Mouse (Mus musculus): ENCODE measurements at regions not wholly inside any gene's neighbourhood (a gene's known extent, or its start where the extent isn't known, plus 50 kb on each side); places are given as distances from the start of the nearest gene placed in this dataset.

DNA sequence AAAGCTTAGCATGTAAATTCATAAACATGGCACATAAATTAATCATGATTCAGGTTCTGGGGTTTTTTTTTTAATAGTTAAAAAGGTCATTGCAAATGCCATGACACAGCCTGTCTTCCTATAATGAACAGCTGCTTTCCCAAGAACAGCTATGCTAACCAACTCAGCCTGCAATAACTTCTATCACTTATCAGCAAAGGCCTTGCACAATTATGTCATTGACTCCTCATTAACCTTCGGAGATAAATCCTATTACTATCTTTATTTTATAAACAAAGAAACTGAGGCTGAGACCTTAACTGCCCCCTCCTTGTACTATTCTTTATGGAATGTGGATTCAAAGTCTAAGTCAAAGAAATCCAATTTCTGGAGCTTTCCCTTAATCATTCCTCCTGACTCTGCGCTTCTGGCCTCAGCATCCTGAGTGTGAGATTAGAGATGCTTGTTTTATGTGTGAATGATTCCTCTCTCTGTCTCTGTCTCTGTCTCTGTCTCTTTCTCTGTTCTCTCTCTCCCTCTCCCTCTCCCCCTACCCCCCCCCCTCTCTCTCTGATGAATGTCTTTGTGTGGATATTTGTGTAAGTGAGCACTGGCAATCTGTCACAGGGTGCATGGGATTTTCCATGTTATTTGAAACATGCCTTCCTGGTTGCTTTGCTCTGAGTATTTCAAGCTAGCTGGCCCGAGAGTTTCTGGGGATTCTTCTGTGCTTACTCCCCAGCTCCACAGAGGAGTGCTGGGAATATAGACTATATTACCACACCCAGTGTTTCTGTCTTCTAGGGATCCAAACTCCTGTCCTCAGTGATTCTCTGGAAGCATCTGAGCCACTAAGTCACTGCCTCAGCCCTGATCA, 243.1 kb upstream of the Il12b start:
- no peak for DNase-seq (ENCODE audit: low spot score in 2 of 2)

DNA sequence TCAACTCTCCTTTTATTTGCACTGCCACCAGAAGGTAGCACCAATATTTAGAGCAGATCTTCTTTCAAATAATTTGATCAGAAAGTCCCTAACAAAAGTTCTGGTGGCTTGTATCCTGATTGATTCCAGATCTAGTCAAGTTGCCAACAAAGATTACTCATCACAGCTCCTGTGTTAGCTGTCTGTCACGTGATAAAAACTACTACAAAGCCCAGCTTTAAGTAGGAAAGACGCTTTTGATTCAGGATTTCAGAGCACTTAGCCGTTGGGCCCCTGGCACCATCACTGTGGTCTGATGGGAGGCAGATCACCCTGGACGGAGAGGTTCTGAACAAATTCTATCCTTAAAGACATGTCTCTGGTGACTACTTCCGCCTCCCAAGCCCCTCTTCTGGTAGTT, 241.6 kb upstream of the Il12b start:
- DNase-seq (ENCODE audit: low spot score in 2 of 2), result no peak

DNA sequence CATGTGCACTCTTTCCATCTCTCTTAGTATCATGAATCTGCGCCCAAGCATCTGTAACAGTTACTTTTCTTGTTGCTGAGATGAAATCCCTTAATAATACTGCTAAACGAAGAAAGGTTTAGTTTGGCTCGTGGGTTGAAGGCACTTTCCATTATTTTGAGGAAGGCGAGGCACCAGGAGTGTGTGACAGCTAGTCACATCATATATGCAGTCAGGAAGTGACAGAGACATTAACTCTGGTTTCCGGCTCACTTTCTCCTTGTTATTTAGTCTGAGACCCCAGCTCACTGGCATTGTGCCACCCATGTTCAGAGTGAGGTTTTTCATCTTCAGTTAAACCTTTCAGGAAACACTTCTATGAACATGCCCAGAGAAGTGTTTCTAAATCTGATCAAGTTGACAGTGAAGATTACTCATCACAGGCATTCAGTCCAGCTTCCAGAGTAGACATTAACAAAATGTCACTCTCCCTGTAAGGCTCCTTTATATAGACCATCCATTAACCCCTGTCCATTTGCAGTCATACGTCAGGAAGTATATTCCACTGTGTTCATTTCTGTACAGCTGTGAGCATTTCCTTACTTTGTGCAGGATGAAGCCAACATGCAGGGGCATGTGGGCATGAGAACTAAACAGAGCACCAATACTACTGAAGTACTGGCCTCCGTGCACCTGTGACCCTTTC, 238.0 kb upstream of the Il12b start:
- no peak for DNase-seq (ENCODE audit: low spot score in 2 of 2)

DNA sequence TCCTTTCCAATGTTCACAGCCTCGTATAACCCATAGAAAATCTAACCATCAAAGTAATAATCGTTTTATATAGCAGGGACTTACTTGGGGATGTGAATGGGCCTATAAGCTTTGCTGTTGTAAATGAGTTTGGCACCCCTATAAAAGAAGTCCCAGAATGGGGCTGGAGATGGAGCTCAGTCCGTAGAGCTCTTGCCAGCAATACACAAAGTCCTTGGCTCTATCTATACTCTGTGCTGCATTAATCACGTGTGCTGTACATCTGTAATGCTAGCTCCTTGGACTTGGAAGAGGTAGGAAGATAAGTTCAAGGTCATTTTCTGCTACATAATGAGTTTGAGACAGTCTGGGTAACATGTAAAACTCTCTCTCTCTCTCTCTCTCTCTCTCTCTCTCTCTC, 236.8 kb upstream of the Il12b start:
- DNase-seq (ENCODE audit: low spot score in 2 of 2), result no peak

DNA sequence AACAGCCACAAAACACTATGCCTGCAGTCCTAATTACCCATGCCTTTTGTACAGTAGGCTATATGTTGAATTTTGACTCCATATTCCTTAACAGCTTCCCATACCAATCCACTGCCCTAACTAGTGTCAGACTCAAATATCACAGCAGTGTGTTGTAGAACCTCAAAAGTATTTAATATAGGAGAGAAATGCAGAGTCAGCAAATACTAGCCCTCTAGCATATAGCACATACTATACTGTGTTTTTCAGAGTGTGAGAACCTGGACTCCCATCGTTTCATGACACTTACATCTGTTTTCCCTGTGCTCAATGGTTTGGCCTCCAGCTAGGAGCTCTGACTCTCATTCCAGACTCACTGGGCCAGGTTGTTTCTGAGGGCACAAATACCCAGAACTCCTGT, 236.1 kb upstream of the Il12b start:
- DNase-seq (ENCODE audit: low spot score in 2 of 2), result no peak

DNA sequence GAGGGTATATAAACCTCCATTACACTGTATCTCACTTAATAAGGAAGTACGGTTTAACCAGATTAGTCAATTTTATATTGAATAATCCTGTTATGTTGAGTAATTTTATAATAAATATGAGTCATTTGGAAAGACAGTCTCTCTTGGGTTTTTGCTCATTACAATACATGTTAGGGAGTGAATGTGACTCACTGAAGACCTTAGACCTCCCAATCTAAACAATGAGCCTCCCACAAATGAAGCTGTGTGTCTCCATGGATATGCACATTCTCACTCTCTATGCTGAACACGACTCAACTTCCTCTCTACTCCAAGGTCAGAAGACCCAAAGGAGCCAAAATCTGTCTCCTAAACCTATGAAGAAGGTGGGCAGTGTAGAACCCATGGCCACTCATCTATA, 235.7 kb upstream of the Il12b start:
- DNase-seq (ENCODE audit: low spot score in 2 of 2), result no peak

DNA sequence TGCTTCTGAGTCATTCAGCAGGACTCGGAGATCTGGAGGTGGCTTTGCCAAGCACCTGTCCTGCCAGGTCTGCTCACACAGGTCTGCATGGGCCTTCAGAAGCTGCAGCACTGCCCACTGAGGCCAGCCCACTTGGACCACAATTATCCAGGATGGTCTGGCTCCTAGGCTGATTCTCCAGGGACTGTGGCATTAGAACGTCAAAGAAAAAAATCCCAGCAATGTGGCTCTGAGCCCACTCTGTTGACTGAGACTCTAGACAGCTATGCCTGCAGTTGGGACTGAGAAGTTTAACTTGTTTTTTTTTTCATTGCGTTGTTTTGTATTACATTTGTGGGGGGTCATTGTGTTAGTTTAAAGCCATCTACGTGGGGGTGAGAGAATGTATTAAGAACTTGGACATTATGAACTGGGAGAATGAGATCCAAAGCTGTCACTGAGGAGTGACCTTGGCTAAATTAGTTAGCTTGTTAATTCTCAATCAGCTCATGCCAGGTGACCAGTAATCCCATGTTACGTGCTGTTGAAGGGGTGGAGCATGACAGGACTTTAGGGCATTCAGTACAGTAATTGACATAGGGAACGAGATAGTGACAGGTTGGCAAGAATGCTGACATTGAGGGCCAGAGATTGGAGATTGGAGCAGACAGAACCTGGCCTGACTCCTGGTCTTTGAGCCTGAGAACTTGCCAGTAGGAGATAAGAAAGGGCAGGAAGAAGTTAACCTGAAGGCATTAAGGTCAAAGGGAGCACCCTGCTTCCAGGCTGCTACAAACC, 232.0 kb upstream of the Il12b start:
- DNase-seq (ENCODE audit: low spot score in 2 of 2), result no peak

DNA sequence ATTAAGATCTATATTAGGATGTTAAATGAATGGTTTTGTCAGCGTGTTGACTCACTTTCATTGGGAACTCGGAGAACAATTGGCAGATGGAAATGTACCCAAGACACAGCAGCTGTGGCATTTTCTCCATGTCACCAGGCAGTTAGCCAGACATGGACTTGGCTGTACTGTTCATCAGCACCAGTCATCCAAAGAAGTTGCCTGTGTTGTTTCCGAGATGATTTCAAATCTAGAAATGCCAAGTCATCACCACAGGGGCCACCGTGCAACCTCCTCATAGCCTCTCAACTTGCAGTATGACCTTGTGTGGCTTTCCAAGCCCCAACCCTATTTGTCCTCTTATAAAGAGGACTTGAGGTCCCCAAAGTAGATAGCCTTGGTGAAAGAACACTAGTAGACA, 227.4 kb upstream of the Il12b start:
- DNase-seq (ENCODE audit: low spot score in 2 of 2), result no peak

DNA sequence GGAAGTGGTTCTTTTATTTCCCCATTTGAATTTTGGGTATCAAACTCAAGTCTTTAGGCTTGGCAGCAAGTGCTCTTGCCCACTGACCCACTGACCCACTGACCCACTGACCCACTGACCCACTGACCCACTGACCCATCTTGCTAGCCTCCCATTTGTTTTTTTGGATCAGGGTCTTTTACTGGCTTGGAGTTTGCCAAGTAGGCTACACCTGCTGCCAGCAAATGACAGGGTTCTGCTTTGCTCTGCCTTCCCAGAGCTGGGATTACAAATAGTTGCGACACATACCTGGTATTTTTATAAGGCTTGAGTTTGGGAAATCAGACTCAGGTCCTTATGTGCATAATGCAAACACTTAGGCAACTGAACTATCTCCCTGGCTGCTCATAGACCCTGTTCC, 226.7 kb upstream of the Il12b start:
- DNase-seq (ENCODE audit: low spot score in 2 of 2), result no peak

DNA sequence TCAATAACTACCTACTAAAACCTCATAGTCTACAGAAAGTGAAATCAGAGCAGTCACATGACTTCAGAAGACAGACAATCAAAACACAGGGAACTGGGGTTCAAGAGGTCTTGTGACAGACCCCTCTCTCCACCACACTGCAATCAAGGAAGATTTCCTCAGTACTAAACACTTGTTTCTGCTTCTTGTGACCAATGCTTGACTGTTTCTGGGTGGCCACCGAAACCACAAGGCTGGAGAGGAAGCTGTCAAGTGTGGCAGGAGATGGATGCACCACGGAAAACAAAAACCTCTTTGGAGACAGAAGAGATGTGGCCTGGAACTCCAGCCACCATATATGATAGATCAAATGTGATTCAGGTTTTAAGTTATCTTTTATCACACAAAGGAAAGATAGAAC, 225.3 kb upstream of the Il12b start:
- DNase-seq (ENCODE audit: low spot score in 2 of 2), result no peak

DNA sequence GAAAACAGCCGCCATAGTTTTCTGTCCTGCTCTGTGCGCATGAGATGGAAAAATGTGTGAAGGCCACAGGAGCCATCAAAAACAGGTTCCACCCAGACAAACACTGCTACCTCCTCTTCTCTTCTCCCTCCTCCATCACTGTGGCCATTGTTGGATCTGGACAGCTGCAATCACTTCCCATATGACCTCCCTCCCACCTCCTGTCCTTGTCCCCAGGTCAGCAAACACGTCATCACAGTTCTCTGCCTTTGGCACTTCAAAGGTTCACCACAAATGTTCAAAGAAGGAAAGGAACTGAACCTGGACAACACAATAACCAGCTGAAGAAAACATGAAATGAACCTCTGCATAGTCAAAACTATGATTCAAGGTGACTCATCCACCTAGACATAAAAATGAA, 220.2 kb upstream of the Il12b start:
- DNase-seq (ENCODE audit: low spot score in 2 of 2), result no peak

DNA sequence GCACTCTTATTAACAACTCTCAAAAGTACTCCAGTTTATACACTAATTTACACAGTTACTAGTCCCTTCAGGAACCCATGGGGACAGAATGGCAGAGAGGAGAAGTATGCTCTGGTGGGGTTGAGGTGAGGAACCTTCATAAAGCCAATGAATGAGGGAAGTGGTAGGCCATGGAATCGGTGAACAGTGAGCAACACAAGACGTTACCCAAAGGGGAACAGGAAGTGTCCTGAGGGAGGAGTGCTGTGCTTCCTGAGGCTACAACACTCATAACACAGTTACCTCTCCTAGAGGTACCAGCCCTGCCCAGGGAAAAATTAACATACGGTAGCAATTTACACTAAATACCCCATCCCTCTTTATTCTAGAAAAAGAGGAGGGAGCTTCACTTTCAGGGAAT, 216.0 kb upstream of the Il12b start:
- no peak for DNase-seq (ENCODE audit: low spot score in 2 of 2)

DNA sequence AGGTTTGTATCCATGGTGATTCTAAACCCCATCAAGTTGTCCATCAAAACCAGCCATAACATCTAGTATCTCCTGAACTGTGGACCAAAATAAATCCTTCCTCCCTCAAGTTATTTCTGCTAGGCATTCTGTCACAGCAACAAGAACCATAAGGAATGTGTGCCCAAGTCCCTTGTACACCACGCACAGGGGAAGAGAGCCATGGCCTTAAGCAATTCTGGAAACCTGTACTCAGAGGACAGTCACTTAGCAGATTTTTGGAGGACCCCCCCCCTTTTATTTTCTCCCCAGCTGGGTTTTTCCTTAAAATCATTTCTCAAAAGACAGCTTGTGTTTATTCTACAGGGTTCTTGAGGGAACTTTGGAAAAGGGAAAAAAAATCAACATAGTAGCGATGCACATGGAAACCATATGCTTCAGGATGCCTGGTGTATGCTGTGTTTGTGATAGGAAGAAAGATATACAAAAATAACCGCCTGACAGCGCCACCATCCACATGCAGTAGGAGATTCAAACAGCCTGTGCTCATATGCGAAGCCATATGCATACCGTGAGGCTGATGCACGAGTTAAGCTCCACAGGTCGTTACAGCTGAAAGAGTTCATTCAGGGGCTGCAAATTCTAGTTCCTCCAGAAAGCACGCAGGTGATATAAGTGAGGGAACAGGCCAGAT, 214.5 kb upstream of the Il12b start:
- DNase-seq (ENCODE audit: low spot score in 2 of 2), result peak in 1 of 2 experiments; percentile 10

DNA sequence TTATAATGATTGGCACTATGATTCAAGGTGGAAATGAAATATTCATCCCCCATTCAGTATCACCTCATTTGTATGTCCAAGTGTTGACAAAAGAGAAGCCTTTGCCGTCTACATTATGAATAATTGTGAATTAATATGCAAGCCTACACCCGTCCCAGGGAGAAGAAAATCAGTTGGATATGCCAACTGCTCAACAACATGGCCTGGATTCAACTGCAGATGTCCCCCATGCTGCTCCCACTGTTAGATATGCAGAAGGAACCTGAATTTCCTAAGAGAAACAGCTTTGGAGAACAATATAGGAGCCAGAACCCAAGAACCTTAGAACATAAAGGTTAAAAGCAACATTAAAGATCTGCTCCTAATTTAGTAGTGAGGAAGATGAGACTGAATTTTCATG, 211.7 kb upstream of the Il12b start:
- no peak for DNase-seq (ENCODE audit: low spot score in 2 of 2)

DNA sequence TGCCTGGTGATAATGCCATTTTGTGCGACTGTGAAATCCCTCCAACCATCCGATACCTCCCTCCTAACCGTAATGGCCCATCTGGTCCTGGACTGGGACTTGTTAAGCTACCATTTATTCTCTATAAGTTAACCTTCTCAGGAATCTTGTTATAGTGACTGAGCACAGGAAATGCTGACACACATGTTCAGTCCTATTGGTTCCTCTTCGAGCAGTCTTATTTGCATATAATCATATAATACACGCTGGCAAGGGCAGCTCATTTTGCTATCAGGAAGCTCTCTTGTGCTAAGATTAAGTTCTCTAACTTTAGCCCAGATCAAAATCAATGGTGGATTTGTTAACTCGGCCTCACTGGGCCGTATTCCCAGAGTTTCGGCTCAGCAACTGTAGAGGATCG, 206.1 kb upstream of the Il12b start:
- no peak for DNase-seq (ENCODE audit: low spot score in 2 of 2)

DNA sequence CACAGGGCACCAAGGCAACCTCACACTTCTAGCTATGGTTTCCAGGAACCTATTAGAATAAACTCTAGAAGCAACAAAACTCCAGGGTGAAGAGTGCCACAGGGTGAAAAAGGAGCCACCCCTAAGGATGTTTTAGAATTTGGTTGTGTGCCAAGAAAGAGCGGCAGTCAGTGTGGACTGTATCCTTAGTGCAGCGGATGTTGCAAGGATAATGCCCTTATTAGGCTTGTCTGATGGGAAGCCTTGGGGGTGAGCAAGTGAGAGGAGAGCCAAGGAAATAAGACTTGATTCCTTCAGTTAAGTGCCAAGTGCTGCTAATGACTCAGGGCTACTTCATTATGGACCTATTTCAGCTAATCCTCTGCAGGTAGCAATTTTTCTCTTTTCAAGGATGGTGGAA, 197.1 kb upstream of the Il12b start:
- no peak for DNase-seq (ENCODE audit: low spot score in 2 of 2)

DNA sequence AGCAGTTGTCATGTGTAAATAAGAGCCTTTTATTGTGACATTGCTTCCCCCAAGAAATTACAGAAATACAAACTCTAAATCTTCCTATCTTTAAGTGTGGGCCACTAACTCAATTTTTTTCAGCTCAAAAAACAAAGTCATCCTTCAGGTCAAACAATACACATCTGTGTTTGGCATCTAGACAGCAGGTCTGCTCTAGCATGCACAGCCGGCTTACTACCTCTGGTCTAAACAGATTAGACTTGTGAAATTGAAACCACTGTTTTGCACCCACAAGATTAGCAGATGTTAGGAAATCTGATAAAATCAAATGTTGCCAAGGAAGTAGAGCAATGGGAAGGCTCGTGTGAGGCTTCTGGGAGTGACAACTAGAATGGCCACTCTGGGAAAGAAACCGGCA, 195.5 kb upstream of the Il12b start:
- DNase-seq (ENCODE audit: low spot score in 2 of 2), result no peak

DNA sequence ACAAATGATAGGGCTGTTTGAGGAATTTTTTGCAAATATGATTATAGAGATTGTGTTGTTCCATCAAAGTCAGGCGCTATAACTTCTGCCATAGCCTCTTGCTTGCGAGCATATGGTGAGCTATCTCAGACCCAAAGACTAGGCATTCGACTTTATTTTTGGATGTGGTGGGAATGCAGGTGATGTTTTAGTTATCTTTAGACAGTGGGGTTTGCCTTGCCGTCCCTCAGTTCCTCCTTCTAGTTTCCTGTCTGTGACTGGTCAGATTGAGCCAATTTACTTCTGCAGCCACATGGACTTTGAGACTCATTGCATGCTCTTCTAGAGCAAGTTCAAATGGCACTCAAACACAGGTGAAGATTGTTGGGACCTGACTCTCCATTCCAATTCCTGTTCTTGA, 193.0 kb upstream of the Il12b start:
- no peak for DNase-seq (ENCODE audit: low spot score in 2 of 2)

DNA sequence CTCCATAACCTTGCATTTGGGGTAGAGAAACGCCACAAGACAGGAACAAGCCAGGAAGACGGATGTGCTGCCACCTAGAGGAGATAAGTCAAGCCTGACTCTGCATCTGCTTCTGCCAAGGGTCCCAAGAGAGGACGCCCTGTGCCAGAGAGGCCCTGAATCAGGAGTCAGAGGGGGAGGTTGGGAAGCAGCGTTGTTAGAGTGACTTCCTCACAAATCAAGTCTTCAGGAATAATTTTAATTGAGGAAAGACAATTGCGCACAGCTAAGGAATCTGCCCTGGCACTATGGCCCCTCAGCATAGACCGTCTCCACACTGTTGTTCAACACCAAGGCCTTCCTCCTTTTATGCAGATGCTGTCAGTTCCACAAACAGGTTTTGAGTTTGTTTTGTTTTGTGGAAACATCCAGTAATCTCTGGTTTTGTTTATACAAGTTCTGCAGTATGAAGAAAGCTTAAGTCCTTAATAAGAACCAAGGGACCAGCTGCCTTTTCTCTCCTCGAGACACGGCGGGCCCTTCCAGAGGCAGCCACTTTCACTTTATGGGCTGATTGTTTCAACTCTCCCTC, 187.9 kb upstream of the Il12b start:
- DNase-seq (ENCODE audit: low spot score in 2 of 2), result peak; percentile 15 to 44

DNA sequence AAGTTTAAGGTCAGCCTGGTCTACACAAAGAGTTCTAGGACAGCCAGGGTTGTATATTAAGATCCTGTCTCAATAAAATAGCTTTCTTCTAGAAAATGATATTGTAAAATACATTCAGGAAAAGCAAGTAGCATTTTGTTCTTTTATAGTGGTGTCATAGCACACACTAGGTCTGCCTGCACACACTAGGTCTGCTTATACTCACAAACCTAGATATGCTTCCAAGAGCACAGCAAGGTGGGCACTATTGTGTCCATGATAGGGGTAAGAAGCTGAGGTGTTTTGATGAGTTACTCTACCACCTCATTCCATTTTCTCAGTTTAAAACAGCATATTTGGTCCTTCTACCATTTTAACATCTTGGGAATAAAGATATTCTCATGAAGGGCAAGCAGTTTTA, 185.8 kb upstream of the Il12b start:
- no peak for DNase-seq (ENCODE audit: low spot score in 2 of 2)

DNA sequence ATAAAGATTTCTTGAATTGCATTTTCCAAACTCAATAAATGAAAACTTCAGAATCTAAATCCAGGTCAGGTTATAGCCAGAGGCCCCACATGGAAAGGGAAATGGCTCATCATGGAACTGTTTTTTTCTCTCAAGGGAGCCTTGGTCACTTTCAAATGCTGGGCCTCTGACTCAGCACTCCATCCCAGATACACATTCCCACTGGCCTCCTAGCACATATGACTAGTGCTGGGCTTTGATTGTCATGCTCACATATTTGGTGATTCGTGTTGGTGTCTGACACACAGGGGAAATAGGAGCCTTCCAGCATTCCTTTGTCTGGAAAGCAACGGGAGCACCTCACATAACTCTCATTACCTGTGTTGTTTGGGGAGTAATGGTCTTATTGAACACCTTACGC, 183.5 kb upstream of the Il12b start:
- DNase-seq (ENCODE audit: low spot score in 2 of 2), result no peak

Measured in left cerebral cortex, adult 18-20 months (tissue).